Mouse (Mus musculus): Measurements from ENCODE around the gene Neurog1.

The Neurog1 gene

GRCm38 (mm10) chr13:56209067-56209411 is 42.9 kb downstream of the Neurog1 start:
- no peak for DNase-seq

GRCm38 (mm10) chr13:56208225-56209066 is 43.5 kb downstream of the Neurog1 start:
- no peak for DNase-seq
